In the genomic region with DNA sequence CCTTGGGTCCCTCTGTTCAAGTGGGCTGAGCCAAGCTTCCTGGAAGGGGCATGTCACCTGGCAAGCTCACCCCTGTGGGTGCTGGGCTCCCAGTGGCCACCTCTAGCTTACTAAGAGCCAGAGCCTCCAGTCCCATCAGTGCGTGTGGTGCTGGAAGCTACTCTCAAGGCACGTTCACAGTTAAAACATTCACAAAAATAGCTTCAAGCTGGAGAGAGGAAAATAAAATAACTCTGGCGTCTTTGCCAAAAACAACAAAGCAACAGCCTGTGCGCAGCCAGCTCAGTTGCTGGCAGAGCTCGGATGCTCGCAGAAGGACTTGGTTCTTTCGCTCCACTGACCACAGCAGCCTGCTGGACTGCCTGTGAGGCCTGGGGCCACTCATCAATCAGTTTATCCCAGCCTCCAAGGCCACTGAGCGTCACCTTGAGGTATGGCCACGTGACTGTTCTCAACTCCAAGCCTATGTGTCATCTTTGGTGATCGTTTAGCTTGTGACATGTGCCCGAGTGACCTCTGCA, we compare ENCODE assay signal across 8 mouse cellular contexts. TPM values are rescaled to one million over a fixed set of nuclear protein-coding genes. Genes with fewer than 3 reads are reported as not detected.
A peak's percentile ranks its signal among the peaks of the same experiment; 100 is the strongest.
DNase-seq lines count a peak whose midpoint lies in the region; ATAC-seq and TF ChIP-seq lines count a peak whose summit lies in the region.

No protein-coding gene starts in this region.

- no peak for ATAC-seq in hindbrain, embryonic 11.5 days (ENCODE audit: low FRiP score)
- 0 out of 2 replicates have a peak, but pooled peaks have one; percentile 46 for ATAC-seq in heart, embryonic 14.5 days (ENCODE audit: insufficient number of reproducible peaks, insufficient read depth, low FRiP score, low read depth)
- ATAC-seq in intestine, embryonic 16.5 days, result no peak

- peaks cover 7% of the 10 kb centered on the region for H3K4me1 ChIP-seq in hindbrain, embryonic 10.5 days (replicated peaks)
- no peaks in the 10 kb centered on the region for H3K4me1 ChIP-seq in hindbrain, embryonic 11.5 days (replicated peaks; ENCODE audit: control insufficient read depth, insufficient read depth, low read length)
- H3K4me1 ChIP-seq in cerebellum, adult 2 months (ENCODE audit: control insufficient read depth, insufficient read depth, low read length), result peaks cover 12% of the 10 kb centered on the region
- H3K4me1 ChIP-seq in heart, embryonic 14.5 days (ENCODE audit: control insufficient read depth in 2 of 2, insufficient read depth in 2 of 2, low read length in 2 of 2), result peaks cover 7 to 9% of the 10 kb centered on the region in 2 experiments; a peak in 2 of 4 replicates
- H3K4me1 ChIP-seq in intestine, embryonic 16.5 days (ENCODE audit: control insufficient read depth, insufficient read depth, low read length), result peaks cover 3% of the 10 kb centered on the region; the same call in 1 of the 2 replicates

- DNase-seq in hindbrain, embryonic 10.5 days (ENCODE audit: low spot score), result peak; percentile 12
- no peak for DNase-seq in hindbrain, embryonic 11.5 days (ENCODE audit: low spot score)
- DNase-seq in cerebellum, adult 2 months, result peak; percentile 80 to 90
- peak; percentile 60 to 91 for DNase-seq in kidney, postnatal 25 days
- peak; percentile 37 for DNase-seq in lung, postnatal 14 days
- DNase-seq in B cell, adult 2 months, result no peak

- H3K36me3 ChIP-seq in hindbrain, embryonic 10.5 days, result no peaks in the 10 kb centered on the region
- H3K36me3 ChIP-seq in hindbrain, embryonic 11.5 days (ENCODE audit: control insufficient read depth, insufficient read depth, low read length), result no peaks in the 10 kb centered on the region
- H3K36me3 ChIP-seq in heart, embryonic 14.5 days (ENCODE audit: control insufficient read depth, insufficient read depth, low read length), result no peaks in the 10 kb centered on the region
- H3K36me3 ChIP-seq in intestine, embryonic 16.5 days (ENCODE audit: control insufficient read depth, insufficient read depth, low read length), result no peaks in the 10 kb centered on the region

- H3K9me3 ChIP-seq in hindbrain, embryonic 10.5 days, result no peaks in the 10 kb centered on the region
- H3K9me3 ChIP-seq in hindbrain, embryonic 11.5 days (ENCODE audit: control insufficient read depth, low read length), result no peaks in the 10 kb centered on the region
- H3K9me3 ChIP-seq in heart, embryonic 14.5 days (ENCODE audit: control insufficient read depth, low read length), result no peaks in the 10 kb centered on the region
- H3K9me3 ChIP-seq in intestine, embryonic 16.5 days (ENCODE audit: control insufficient read depth, low read length), result no peaks in the 10 kb centered on the region

- H3K4me3 ChIP-seq in hindbrain, embryonic 10.5 days, result no peak overlapping the region
- no peak overlapping the region for H3K4me3 ChIP-seq in hindbrain, embryonic 11.5 days (ENCODE audit: low read depth, low read length)
- no peak overlapping the region for H3K4me3 ChIP-seq in cerebellum, adult 2 months (replicated peaks; ENCODE audit: insufficient read depth, low read depth, low read length)
- no peak overlapping the region for H3K4me3 ChIP-seq in heart, embryonic 14.5 days (ENCODE audit: control insufficient read depth in 1 of 2, insufficient read depth in 1 of 2, low read depth in 1 of 2, low read length in 2 of 2)
- no peak overlapping the region for H3K4me3 ChIP-seq in intestine, embryonic 16.5 days (ENCODE audit: low read length)

- no peak overlapping the region for H3K4me2 ChIP-seq in hindbrain, embryonic 11.5 days (replicated peaks; ENCODE audit: low read depth, low read length)
- no peak overlapping the region for H3K4me2 ChIP-seq in heart, embryonic 14.5 days (ENCODE audit: low read length)
- no peak overlapping the region for H3K4me2 ChIP-seq in intestine, embryonic 16.5 days (ENCODE audit: low read depth, low read length)

- TF ChIP-seq CTCF in cerebellum, adult 2 months (IDR thresholded peaks at IDR 0.05; ENCODE audit: borderline replicate concordance, insufficient read depth, low read depth, low read length), result no peak

- H3K27ac ChIP-seq in hindbrain, embryonic 10.5 days, result no peak overlapping the region
- no peak overlapping the region for H3K27ac ChIP-seq in hindbrain, embryonic 11.5 days (ENCODE audit: low read depth, low read length)
- peak overlapping the region; percentile 58 for H3K27ac ChIP-seq in cerebellum, adult 2 months (ENCODE audit: insufficient read depth, low read length)
- H3K27ac ChIP-seq in heart, embryonic 14.5 days (replicated peaks in 1 of 2; ENCODE audit: control insufficient read depth in 1 of 2, insufficient read depth in 1 of 2, low read depth in 2 of 2, low read length in 2 of 2), result no peak overlapping the region
- no peak overlapping the region for H3K27ac ChIP-seq in intestine, embryonic 16.5 days (ENCODE audit: low read length)

- WGBS in hindbrain, embryonic 10.5 days, result 68% methylated on average over 11 of the region's 11 CpGs
- WGBS in hindbrain, embryonic 11.5 days, result 54% methylated on average over 11 of the region's 11 CpGs
- WGBS in cerebellum, adult 2 months, result 4% methylated on average over 11 of the region's 11 CpGs
- WGBS in heart, embryonic 14.5 days, result 36% methylated on average over 11 of the region's 11 CpGs
- 56% methylated on average over 11 of the region's 11 CpGs for WGBS in intestine, embryonic 16.5 days

- H3K27me3 ChIP-seq in hindbrain, embryonic 10.5 days (ENCODE audit: insufficient read depth, poor library complexity, severe bottlenecking), result no peaks in the 10 kb centered on the region
- H3K27me3 ChIP-seq in hindbrain, embryonic 11.5 days (ENCODE audit: control insufficient read depth, insufficient read depth, low read length), result no peaks in the 10 kb centered on the region
- H3K27me3 ChIP-seq in cerebellum, adult 2 months (ENCODE audit: control insufficient read depth, insufficient read depth, low read length), result no peaks in the 10 kb centered on the region
- no peaks in the 10 kb centered on the region for H3K27me3 ChIP-seq in heart, embryonic 14.5 days (ENCODE audit: control insufficient read depth, insufficient read depth, low read length)
- H3K27me3 ChIP-seq in intestine, embryonic 16.5 days (replicated peaks; ENCODE audit: control insufficient read depth, insufficient read depth, low read length), result no peaks in the 10 kb centered on the region

- H3K9ac ChIP-seq in hindbrain, embryonic 11.5 days (ENCODE audit: low read depth, low read length), result no peak overlapping the region
- H3K9ac ChIP-seq in heart, embryonic 14.5 days (ENCODE audit: low read length), result no peak overlapping the region
- H3K9ac ChIP-seq in intestine, embryonic 16.5 days (ENCODE audit: low read depth, low read length), result no peak overlapping the region

- no peak for TF ChIP-seq POLR2A in cerebellum, adult 2 months (IDR thresholded peaks at IDR 0.05; ENCODE audit: borderline replicate concordance, insufficient read depth, low read length)

RNA-seq across cellular contexts. Expression of a gene that starts 19.0 kb away (rescaled TPM):
- not detected in 2 replicates for polyA plus RNA-seq in hindbrain, embryonic 10.5 days (2016; fragmentation: Nextera tagmentation; extraction: Ambion mirVana)
- polyA plus RNA-seq in hindbrain, embryonic 11.5 days (2014; fragmentation: Nextera tagmentation; extraction: Ambion mirVana), result not detected in 2 replicates
- polyA plus RNA-seq in cerebellum, adult 2 months (2012; rRNA removed), result not detected in 2 replicates
- not detected in 2 replicates for polyA plus RNA-seq in heart, embryonic 14.5 days (2014; fragmentation: Nextera tagmentation; extraction: Ambion mirVana)
- not detected in 2 replicates for polyA plus RNA-seq in intestine, embryonic 16.5 days (2015; fragmentation: Nextera tagmentation; extraction: Ambion mirVana)

Comparison
In these comparisons a context has a peak if more than half of its experiments do, and no peak if none do; other contexts are left out.
1. DNase-seq: peak in hindbrain, embryonic 10.5 days (single experiment), cerebellum, adult 2 months (2 of 2), kidney, postnatal 25 days (2 of 2) and lung, postnatal 14 days (single experiment); none in hindbrain, embryonic 11.5 days (single experiment) and B cell, adult 2 months (0 of 2).